Mouse (Mus musculus) kidney, postnatal 10 days (tissue): ENCODE data around the gene Tdrd1.
"Not testable (repeated sequence)": the region's sequence is repeated elsewhere in the genome, so short reads cannot be mapped to it uniquely, and the experiment has no call there.

Experiments used
- DNase-seq: peaks from one replicate; pipeline ENCODE4 v3.0.0; 2021; ENCODE audit warnings: mixed read lengths

Gene Tdrd1

DNA sequence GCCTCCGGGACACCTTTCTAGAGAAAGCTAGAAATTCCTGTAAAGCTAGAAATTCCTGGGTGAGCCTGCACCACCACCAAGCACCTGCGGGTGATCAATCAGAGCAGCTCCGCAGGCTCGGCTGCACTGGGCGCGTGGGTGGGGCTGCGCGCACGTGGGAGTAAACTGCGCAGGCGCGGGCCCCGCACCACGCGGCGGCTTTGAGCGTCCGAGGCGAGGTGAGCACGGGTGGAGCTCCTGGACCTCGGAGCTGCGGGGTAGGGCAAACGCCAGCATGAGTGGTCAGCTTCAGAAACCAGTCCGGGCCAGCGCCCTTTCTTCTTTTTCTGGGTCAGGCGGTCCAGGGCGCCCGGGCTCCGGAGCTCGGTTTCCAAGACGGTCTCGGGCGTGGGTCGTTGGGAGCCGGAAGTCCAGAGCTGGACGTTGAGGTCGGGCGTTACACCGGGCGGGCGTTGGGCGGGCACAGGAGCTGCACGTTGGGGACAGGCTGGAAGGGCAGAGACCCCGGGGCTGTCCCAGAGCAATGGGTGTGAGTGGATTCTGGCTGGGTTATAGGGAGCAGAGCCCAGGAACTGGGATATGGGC is at the start of gene Tdrd1:
Tdrd1 (plus strand) TSS at position 163 of the 585 bp plus-strand sequence.
- DNase-seq, result peak; percentile 24

GRCm38 (mm10) chr19:56776719-56777382 is 49.2 kb upstream of the Tdrd1 start:
- DNase-seq, result peak; percentile 73

- not testable (repeated sequence) for DNase-seq
Observed at GRCm38 (mm10) chr19:56778532-56778931, 47.5 kb upstream of the Tdrd1 start.

- DNase-seq, result no peak
Observed at GRCm38 (mm10) chr19:56787911-56788310, 38.1 kb upstream of the Tdrd1 start.

DNA sequence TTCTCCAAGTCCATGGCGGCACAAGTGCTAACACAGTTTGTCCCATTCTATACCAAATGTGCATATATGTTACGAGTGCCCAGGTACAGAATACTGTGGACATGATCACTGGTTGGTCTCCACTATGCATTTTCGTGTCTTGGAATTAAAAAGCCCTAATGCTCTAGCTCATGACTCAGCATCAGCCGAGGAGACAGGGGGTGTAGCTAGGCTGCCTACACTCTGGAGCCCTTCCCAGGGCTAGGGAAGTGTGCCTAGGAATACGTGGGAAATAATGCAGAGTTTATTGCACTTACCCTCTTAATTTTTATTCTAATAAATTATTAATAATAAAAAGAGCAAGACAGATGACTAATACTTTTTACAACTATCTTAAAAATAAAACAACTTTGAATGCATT is 37.1 kb upstream of the Tdrd1 start:
- no peak for DNase-seq

- no peak for DNase-seq
Observed at GRCm38 (mm10) chr19:56797376-56797775, 28.6 kb upstream of the Tdrd1 start.

DNA sequence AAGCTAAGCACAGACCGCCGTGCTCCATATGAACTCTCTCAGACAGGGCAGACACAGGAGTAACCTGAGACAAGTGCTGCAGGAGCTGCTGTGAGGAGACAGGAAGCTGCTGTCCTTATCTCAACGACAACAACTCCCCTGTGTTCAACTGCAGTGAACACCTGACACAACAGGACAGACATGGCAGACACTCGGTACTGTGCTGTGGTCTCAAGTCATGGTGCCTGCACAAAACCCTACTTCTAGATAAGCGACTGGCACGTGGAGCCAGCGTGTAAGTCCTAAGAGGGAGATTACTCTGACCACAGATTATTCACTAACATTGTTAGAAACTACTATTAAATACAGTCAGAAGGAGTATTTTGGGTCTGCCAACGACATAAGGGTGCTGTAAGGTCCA is 25.8 kb upstream of the Tdrd1 start:
- no peak for DNase-seq

DNA sequence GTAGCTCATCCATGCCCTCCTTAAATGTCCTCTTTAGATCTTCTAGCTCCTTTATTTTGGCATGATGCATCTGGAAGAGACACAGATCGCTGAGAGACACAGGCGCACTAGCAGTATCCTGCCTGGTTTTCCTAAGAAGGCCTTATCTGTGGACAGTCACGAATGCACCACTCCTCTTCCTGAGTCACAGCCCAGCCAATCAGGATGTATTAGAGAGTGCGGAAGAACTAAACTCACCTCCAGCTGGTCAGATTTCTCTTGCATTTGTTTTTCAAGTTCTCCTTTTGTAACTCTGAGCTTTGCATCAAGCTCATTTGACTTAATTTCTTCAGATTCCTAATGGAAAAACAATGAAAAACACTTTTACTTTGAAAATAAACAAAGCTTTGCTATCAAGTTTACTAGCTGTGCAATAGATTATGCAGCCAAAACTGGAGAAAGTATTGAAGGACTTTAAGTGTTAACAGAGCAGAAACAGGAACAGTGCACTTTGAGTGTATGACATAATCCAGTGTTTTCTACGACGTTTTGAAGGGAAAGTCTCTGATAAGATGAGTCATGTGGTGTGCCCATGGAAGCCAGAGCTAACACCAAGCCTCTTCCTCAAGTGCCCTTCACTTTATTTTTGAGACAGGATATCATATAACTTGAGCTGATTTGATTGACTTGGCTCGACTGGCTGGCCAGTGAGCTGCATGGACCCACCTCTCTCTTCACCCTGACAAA is 24.9 kb upstream of the Tdrd1 start:
- DNase-seq, result no peak

- DNase-seq, result no peak
Observed at GRCm38 (mm10) chr19:56801656-56802351, 24.2 kb upstream of the Tdrd1 start.

GRCm38 (mm10) chr19:56802352-56802746 is 23.7 kb upstream of the Tdrd1 start:
- DNase-seq, result no peak

- no peak for DNase-seq
Observed at GRCm38 (mm10) chr19:56805366-56805765, 20.6 kb upstream of the Tdrd1 start.

GRCm38 (mm10) chr19:56807122-56807521 is 18.9 kb upstream of the Tdrd1 start:
- DNase-seq, result no peak

GRCm38 (mm10) chr19:56808771-56809170 is 17.2 kb upstream of the Tdrd1 start:
- peak; percentile 25 for DNase-seq

- DNase-seq, result no peak
Observed at GRCm38 (mm10) chr19:56810641-56811146, 15.3 kb upstream of the Tdrd1 start.

DNA sequence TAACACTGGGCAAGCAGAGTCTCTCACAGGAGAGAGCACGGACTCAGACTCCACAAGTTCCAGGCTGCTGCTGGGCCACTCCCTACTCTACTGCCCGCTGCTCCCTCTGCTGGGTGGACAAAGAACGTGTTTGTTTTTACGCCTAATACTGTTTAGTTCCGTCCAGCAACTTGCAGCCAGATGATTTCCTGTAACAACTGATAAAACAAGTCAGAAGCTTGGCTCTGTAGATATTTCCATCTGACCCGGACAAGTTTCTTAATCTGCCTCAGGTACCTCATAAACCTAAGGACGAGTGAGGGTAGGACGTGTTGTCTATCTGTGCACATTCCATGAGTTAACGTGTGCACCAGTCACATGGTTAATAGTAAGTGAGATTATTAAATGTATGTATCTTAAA is 14.4 kb upstream of the Tdrd1 start:
- DNase-seq, result peak; percentile 80

GRCm38 (mm10) chr19:56813360-56813759 is 12.6 kb upstream of the Tdrd1 start:
- DNase-seq, result no peak

DNA sequence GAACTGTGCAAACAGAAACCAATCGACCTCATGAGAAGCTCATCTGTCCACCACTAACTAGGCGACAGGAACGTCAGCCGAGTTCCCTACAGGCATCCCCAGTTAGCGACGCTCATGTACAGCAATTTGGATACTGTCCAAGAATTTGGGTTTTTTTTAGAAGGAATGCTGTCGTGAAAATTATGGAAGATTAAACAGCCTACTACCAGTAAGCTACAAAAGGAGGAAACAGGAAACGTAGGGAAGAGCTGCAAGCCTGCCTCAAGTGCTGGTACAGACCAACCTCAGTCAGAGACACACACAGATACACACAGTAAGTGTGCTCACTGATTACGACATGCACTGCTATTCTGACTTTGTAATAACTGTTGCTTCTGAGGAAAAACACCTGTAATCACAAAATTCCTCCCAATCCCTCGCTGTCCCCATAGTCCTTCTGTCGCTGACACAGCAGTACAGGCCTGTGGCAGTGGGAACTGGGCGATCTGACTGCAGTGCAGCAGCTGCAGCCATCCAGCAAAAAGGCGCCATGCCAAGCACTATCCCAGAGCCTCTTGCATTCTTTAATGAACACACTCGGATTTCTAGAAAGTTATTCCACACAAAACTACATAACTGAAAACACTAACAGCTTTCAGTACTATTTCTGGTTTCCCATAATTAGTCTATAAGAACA is 8.0 kb upstream of the Tdrd1 start:
- DNase-seq, result peak; percentile 73

DNA sequence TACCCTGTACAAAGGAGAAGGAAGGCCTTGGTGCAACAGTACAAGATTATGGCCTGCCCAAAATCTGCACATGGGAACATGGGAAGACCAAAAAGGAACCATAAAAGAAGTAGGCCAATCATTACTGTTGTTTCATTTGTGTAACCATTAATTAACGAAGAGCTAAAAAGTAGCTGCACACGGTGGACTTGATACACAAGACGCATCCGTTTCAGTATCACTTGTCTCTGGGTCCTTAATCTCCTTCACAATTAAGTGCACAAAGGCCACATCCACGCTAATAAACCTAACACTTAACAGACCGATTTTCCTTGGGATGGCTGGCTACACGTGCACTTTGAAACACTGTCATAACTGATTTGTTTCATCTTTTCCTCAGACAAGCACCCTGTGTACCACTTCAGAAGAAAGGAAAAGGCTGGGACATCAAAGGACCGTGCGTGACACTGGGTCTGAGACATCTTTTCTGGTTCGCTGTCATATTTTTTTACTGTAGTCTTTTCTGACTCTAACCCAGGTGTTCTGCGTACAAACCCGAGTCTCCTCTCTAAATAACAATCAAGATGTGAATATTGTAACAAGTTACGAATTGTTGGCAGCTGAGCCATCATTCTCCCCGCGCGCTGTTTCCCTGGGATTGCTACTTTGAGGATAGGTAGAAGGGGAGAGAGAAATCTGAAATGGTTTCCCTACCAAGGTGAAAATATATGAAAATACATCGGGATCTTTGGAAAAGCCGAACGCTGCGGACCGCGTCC is 4.8 kb upstream of the Tdrd1 start:
- no peak for DNase-seq

DNA sequence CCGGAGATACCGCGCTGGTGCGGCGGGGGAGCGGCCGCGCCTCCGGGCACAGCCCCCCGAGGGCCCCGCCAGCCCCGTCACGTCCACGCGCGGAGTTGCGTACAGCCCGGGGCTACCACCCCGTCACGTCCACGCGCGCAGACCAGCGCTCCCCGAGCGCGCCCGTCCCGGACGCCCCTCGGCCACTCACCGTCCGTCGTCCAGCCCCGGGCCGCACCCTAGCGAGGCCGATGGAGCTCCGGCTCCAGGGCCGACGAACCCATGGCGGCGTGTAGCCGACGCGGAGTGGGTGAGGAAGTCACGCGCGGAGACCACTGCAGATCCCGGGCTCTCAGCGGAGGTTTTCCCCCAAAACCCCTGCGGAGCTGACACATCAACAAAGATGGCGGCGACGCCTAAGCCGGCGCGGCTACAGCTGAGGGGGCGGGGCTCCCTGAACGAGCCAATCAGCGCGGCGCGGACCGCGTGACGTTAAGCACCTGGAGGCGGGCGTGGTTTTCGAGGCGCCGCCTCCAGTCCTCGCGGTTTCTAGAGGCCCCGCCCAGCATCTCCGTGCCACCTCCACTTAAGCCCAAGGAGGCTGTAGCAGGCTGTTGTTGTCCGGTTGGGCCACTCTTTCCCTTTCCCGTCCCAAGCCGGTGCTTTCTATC is 4.1 kb upstream of the Tdrd1 start, which contains the start of gene Ccdc186:
Ccdc186 (minus strand) TSS at position 393 of the 650 bp plus-strand sequence.
- peak; percentile 98 for DNase-seq

- no peak for DNase-seq
Observed at GRCm38 (mm10) chr19:56822448-56822836, 3.6 kb upstream of the Tdrd1 start.

GRCm38 (mm10) chr19:56828305-56828704 is 2.3 kb downstream of the Tdrd1 start:
- DNase-seq, result no peak
